Mouse (Mus musculus): Measurements from ENCODE around the gene Gm11564.
"Not testable (repeated sequence)": the region's sequence is repeated elsewhere in the genome, so short reads cannot be mapped to it uniquely, and the experiment has no call there.

Gene Gm11564

DNA sequence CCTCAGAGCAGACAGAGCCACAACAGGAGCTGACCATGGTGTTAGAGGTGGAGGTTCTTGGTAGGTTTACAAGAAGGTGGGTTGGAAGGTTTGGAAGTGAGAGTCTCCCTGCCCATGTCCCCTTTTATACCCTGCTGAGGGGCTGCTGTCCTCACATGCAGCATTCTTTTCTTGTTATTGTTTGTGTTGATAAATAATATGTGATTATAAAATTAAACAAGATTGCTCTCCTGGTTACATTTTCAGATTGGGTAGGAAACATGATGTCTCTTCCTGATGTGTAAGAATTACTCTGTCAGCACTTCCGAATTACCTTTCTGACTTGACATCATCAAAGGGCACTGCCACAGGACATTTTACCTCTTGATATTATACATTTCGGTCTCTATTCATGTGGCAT, at the start of gene Gm11564:
Gene Gm11564 (minus strand): TSS at position 101 of the 400 bp plus-strand sequence.
- DNase-seq (ENCODE audit: low spot score), result not testable (repeated sequence)

DNA sequence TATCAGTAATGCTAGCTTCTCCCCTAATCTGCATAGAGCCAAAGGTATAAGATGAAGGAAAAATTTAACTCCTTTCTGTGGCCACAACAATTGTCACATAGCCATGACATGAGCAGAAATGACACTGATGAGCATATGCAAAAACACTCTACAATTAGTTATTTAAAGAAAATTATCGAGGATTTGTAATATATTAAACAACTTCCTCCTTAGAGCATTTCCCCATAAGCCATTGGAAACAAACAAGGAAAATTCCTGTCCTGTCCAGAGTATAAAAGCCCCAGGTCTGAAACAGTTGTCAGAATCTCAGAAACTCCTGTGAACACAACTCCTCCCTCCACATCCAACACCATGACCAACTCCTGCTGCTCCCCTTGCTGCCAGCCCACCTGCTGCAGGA, 48.7 kb upstream of the Gm11564 start, which contains the start of gene Gm11559:
Gene Gm11559 (plus strand): TSS at position 301 of the 400 bp plus-strand sequence.
- DNase-seq (ENCODE audit: low spot score), result not testable (repeated sequence)

DNA sequence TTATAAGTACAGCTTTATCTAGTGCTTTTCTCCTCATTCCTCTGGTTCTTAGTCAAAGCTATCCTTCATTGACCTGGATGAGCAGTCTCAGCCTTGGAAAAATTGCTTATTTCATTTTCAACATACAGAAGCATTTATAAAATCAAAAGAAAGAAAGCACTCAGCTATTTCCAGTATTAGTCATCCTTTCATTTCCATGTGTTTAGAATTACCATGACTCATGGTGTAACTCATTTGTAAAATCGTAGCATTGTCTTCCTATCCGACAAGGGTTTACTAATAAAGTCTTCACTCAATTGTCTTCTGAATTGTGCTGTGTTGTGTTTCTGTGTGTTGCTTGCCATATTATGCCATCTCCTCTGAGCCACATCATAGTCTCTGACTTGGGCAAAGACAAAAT, 43.3 kb upstream of the Gm11564 start:
- no peak for DNase-seq (ENCODE audit: low spot score)

DNA sequence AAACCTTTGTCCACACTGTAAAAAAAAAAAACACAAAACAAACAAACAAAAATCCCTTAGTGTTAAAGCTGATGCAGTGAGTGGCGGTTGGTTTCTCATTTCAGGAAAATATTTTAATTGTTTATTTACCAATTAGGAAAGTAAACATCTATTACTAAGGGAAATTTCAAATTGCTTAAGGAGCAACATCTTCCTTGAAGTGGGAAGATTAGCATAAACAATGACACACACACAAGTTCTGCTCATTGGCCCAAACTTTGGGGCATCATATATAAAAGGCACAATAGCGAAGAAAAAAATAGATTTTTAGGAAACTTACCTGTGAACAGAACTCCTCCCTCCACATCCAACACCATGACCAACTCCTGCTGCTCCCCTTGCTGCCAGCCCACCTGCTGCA, 42.2 kb upstream of the Gm11564 start, which contains the start of gene Gm11568:
Gene Gm11568 (plus strand): TSS at position 301 of the 400 bp plus-strand sequence.
- DNase-seq (ENCODE audit: low spot score), result no peak

DNA sequence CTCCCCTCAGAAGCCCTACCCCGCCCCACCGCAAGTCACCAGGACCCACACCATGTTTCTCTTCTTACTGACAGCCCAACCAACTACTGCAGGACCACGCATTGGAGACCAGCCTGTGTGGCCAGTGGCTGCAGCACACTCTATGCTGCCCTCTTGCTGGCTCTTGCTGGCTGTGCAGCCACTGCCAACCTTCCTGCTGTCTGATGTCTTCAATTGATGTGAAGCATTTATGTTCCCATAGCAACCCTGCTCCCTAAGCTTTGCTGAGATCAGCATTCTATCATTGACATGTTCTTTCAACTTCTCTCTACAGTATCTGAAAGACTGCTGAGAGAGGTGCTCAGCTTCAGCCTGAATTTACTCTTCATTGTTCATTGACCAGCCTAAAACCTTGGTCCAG, 38.7 kb upstream of the Gm11564 start:
- DNase-seq (ENCODE audit: low spot score), result no peak

DNA sequence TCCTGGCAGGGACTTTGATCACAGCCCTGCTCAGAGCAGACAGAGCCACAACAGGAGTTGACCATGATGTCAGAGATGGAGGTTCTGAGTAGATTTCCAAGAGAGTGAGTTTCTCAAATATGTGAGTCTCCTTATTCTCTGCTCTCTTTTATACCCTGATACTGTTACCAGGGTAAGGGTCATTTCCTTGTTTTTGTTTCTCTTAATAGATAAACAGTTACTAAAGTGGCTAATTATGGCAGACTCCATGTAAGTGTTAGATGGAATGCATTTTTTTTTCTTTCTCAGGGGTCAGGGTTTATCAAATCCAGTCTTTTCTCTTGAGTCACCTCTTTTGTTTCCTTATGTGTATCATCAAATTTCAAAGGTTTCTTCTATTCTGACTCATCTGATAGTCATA, 36.0 kb upstream of the Gm11564 start, which contains the start of gene Krtap4-16:
Gene Krtap4-16 (minus strand): TSS at position 101 of the 400 bp plus-strand sequence.
- no peak for DNase-seq (ENCODE audit: low spot score)

DNA sequence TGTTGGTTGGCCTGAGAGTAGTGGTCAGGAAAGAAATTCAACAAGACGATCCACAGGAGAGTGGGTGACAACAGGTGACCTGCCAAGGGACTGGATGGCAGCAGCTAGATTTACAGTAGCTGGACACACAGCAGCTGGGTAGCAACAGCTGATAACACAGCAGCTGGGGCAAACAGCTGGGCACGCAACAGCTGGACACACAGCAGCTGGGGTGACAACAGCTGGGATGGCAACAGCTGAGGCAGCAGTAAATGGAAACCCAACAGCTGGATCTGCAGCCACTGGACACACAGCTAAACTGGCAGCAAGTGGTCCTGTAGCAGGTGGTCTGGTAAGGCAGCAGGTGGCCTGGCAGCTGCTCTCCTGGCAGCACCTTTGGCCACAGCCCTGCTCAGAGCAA, 31.3 kb upstream of the Gm11564 start:
- DNase-seq (ENCODE audit: low spot score), result no peak

DNA sequence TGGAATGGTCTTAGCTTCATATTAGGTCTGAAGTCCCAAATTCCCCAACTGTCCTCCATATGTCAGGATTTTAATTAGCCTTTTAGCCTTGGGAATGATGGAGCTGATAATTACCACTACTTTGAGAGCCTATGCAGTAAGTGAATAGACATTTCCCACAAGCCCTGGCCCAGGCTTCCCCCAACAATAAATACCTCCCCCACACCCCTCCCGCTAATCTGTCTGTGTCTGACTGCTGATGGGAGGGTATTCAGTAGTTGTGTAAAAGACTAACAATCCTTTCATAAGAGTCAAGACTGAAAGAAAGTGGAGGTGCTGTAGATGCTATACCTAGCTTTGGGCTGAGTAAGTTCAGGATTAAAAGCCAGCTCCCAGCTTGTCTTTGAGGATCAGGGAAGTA, 26.7 kb upstream of the Gm11564 start:
- DNase-seq (ENCODE audit: low spot score), result no peak

DNA sequence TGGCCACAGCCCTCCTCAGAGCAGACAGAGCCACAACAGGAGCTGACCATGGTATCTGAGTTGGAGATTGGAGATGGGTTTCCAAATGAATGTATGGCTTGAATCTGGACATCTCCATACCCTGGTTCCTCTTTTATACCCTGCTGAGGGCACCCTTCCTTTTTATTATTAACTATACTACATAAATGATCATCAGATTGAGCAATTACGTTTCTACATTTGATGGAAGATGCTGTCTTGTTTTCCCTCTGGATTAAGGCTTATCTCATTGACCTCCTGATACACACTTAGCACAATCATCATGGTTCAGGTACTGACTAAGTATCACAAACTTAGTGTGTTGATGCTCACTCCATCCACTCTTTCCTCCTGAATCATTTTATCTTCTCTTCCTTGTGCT, 22.5 kb upstream of the Gm11564 start, which contains the start of gene 2300003K06Rik:
Gene 2300003K06Rik (minus strand): TSS at position 101 of the 400 bp plus-strand sequence.
- DNase-seq (ENCODE audit: low spot score), result no peak

DNA sequence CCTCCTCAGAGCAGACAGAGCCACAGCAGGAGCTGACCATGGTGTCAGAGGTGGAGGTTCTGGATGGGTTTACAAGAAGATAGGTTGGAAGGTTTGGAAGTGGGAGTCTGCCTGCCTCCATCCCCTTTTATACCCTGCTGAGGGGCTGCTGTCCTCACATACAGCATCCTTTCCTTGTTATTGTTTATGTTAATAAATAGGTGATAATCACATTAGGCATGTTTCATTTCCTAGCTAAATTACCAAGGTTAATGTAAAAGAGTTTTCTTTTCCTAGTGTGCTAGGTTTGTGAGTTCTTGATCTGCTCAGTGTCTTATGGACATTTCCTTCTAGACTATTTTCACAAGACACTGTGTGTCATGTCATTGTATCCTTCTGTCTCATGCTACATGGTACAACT, 5.7 kb downstream of the Gm11564 start, which contains the start of gene Krtap4-13:
Gene Krtap4-13 (minus strand): TSS at position 101 of the 400 bp plus-strand sequence.
- DNase-seq (ENCODE audit: low spot score), result not testable (repeated sequence)

DNA sequence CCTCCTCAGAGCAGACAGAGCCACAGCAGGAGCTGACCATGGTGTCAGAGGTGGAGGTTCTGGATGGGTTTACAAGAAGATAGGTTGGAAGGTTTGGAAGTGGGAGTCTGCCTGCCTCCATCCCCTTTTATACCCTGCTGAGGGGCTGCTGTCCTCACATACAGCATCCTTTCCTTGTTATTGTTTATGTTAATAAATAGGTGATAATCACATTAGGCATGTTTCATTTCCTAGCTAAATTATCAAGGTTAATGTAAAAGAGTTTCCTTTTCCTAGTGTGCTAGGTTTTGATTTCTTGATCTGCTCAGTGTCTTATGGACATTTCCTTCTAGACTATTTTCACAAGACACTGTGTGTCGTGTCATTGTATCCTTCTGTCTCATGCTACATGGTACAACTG, 11.1 kb downstream of the Gm11564 start, which contains the start of gene Gm11554:
Gene Gm11554 (minus strand): TSS at position 101 of the 400 bp plus-strand sequence.
- not testable (repeated sequence) for DNase-seq (ENCODE audit: low spot score)

DNA sequence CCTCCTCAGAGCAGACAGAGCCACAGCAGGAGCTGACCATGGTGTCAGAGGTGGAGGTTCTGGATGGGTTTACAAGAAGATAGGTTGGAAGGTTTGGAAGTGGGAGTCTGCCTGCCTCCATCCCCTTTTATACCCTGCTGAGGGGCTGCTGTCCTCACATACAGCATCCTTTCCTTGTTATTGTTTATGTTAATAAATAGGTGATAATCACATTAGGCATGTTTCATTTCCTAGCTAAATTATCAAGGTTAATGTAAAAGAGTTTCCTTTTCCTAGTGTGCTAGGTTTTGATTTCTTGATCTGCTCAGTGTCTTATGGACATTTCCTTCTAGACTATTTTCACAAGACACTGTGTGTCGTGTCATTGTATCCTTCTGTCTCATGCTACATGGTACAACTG, 16.6 kb downstream of the Gm11564 start, which contains the start of gene Gm11569:
Gene Gm11569 (minus strand): TSS at position 101 of the 400 bp plus-strand sequence.
- DNase-seq (ENCODE audit: low spot score), result not testable (repeated sequence)

DNA sequence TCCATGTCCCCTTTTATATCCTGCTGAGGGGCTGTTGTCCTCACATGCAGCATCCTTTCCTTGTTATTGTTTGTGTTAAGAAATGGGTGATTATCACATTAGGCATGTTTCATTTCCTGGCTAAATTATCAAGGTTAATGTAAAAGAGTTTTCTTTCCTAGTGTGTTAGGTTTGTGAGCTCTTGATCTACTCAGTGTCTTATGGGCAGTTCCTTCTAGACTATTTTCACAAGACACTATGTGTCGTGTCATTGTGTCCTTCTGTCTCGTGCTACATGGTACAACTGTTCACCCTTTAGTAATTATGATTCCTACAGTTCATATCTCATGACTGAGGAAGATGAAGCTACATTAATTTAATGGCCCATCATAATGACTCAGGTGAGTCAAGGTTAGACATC, 22.1 kb downstream of the Gm11564 start, which contains the start of gene Gm11596:
Gene Gm11596 (minus strand): TSS at position 101 of the 400 bp plus-strand sequence.
- no peak for DNase-seq (ENCODE audit: low spot score)

DNA sequence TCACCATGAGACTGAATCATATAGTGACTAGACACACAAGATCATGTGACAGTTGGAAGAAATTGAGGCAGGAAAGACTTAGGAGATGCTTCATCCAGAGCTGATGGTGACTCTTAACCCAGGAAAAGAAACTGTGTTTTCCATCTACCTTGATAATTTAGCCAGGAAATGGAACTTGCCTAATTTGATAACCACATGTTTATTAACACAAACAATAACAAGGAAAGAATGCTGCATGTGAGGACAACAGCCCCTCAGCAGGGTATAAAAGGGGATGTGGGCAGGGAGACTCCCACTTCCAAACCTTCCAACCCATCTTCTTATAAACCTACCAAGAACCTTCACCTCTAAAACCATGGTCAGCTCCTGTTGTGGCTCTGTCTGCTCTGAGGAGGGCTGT, 30.6 kb downstream of the Gm11564 start, which contains the start of gene Krtap4-9:
Gene Krtap4-9 (plus strand): TSS at position 301 of the 400 bp plus-strand sequence.
- DNase-seq (ENCODE audit: low spot score), result not testable (repeated sequence)

DNA sequence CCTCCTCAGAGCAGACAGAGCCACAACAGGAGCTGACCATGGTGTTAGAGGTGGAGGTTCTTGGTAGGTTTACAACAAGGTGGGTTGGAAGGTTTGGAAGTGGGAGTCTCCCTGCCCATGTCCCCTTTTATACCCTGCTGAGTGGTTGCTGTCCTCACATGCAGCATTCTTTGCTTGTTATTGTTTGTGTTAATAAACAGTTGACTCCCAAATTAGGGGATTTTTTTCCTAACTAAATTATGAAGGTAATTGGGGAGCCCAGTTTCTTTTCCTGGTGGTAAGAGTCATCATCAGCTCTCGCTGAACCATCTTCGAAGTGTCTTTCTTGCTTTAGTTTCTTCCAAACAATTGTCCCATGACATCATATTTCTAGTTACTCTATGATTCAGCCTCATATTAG, 34.9 kb downstream of the Gm11564 start, which contains the start of gene Krtap4-8:
Gene Krtap4-8 (minus strand): TSS at position 101 of the 400 bp plus-strand sequence.
- no peak for DNase-seq (ENCODE audit: low spot score)

DNA sequence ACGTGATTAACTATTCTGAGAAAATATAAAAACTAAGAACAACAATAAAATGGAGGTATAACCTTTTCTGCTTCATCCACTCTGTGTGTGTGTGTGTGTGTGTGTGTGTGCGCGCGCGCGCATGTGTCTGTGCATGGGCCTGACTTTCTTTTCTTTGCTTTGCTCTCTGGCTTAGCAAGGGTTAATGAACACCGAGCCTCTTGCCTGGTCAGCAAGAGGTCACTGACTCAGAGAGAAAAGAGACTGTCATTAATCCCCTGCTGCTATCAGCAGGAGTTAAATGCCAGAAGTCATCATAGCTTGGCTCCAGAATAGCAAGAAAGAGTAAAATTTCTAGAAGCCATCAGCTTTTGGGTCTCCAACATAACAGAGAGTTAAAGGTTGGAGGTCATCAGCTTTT, 37.1 kb downstream of the Gm11564 start:
- DNase-seq (ENCODE audit: low spot score), result no peak

DNA sequence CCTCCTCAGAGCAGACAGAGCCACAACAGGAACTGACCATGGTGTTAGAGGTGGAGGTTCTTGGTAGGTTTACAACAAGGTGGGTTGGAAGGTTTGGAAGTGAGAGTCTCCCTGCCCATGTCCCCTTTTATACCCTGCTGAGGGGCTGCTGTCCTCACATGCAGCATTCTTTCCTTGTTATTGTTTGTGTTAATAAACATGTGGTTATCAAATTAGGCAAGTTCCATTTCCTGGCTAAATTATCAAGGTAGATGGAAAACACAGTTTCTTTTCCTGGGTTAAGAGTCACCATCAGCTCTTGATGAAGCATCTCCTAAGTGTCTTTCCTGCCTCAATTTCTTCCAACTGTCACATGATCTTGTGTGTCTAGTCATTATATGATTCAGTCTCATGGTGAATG, 42.7 kb downstream of the Gm11564 start, which contains the start of gene Gm11595:
Gene Gm11595 (minus strand): TSS at position 101 of the 400 bp plus-strand sequence.
- not testable (repeated sequence) for DNase-seq (ENCODE audit: low spot score)

DNA sequence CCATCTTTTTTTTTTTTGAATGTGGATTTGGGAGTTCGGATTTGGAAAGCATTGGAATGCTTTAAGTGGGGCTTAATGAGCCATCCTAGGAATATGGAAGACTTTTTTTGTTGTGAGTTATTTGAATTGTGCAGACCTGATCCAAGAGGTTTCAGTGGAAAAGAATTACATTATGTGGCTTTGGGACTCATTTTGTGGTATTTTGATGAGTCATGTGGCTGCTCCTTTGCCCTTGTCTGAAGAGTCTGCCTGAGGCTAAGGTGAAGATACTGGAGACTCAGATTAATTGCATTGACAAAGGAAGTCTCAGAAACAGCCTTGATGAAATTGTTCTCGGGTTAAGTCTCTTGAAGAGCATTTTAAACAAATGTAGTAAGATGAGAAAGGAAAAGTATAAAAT, 47.1 kb downstream of the Gm11564 start:
- no peak for DNase-seq (ENCODE audit: low spot score)

All from layer of hippocampus, adult 9-10 months (tissue).